Mouse (Mus musculus) kidney, adult 9 months (tissue): Measurements from ENCODE around the gene Rnf183.
A peak's percentile ranks its signal among the peaks of the same experiment; 100 is the strongest.

ENCODE experiments used
- DNase-seq: peaks from one replicate; pipeline ENCODE4 v3.0.0; 2022

Gene Rnf183

DNA sequence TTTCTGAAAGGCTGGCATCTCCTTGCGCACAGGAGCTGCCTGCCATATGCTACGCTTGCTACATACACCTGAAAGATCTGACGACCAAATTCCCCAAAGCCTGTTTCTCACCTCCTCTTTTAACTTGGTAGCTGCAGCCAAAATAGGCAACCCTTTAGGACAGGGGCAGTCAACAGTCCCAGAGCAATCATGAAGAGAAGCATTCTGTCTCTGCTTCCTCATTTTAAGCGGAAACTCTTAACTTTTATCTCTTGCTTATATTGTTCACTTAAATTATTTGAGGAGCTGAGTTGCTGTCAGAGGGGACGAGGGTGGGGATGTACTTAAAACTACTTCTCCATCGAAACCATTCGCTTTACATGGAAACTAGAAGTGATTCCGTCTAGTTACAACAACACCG is 5.4 kb downstream of the Rnf183 start:
- no peak for DNase-seq

DNA sequence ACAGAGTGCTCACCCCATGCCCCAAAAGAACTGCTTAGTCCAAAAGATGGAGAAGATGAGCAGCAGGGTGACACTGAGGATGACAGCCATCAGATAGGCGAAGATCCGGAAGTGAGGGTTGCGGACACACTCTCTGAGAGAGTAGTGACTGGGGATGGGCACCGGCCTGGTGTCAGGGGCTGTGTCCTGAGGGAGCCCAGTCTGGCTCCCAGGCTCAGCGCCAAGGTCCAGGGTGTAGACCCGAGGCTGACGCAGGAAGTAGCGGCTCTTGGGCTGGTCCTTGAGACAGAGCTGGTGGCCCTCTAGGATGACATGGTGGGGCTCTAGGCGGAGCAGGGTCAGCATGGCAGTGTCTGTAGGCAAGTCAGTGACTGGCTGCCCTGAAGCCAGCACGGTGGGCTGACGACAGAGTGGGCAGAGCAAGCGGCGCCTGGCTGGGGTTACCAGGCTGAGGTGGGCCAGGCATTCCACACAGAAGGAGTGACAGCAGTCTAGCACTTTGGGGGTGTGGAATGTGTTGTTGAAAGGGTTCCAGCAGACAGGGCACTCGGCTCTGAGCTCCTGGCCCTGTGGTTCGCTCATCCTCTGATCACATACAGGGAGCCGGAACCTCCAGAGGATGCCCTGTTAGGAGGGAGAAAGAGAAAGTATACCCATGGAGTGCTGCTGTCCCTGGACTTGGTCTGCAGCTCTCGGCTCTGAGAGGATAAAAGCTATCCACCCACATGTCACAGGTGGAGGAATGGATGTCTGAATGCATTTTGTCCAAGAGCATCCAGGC is 6.9 kb downstream of the Rnf183 start:
- DNase-seq, result no peak

DNA sequence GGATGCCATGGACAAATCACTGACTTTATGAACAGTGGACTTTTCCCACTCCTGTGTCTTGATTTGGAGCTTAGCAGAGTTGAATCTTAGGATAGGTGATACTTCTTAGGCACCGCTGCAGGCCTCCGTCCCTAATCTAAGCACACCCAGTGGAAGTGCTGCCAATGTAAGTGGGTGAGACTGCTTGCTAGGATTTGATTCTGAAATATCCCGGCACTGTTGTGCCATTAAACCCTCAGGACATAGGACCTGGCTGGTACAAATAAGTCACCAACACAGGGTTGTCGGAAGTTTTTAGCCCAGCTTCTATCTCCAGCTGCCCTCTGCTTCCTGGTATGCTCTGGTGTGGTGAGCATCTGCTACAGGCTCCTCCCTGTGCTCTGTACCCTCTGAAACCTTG is 9.2 kb downstream of the Rnf183 start:
- no peak for DNase-seq

DNA sequence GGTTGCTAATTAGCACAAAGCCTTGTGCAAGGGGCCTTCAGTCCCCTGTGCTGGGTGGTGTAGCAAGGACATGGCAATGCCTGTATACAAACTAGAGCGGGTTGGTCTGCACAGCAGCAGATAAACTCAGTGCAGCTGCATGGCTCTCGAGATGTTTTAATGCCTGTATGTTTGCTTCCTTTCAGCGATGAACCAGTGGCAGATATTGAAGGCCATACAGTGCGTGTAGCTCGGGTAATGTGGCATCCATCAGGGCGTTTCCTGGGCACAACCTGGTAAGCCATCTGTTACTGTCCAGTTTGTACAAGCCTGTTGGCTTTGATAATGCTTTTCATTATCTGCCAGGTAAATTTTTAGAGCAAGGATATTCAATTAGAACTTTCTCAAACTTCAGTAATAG is 16.0 kb downstream of the Rnf183 start:
- DNase-seq, result no peak

DNA sequence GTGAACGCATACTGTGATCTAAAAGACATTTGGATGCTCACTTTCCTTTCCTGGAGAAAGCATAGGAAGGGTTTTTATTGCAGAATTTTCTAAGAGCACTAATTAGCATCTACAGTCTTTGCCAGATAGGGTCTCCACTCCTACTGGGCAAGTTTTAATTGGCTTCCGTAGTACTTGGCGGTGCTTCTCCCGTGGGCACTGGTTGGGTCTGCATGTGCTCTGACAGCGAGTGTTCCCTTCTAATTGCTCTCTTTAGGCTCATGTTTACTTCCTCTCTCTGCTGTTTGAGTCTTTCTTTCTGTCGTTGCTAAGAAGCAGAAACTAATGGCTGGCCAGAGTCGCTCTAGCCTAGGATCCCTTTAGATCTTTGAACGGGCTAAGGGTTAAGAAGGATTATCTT is 16.6 kb downstream of the Rnf183 start:
- no peak for DNase-seq

DNA sequence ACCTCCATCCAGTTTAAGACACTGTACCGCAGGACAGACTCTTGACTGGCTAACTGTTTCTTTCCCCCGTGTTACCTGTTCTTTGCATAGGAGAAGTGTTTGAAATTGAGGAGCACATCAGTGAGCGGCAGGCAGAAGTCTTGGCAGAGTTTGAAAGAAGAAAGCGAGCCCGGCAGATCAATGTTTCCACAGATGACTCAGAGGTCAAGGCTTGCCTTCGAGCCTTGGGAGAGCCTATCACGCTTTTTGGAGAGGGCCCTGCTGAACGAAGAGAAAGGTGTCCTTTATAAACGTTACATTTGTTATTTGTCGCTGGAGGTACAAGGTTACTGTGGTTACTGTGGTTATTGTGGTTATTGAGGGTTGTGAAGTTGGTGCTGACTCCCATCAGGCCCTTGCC is 23.4 kb downstream of the Rnf183 start:
- DNase-seq, result no peak

DNA sequence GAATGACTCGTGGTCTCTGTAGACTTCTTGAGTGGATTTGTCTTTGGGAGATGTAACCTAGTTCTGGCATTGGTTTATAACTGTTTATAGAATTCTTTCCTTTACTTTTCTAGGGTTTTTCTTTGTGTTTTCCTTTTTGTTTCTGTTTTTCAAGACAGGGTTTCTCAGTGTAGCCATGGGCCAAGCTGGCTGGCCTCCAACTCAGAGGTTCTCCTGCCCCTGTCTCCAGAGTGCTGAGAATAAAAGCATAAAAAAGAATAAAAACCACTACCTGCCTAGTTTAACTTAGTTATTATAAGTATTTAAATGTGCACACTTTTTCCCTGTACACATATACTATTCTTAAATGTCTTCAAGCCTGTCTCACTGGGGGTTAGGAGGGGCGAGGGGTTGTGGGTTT is 24.7 kb downstream of the Rnf183 start:
- DNase-seq, result no peak

DNA sequence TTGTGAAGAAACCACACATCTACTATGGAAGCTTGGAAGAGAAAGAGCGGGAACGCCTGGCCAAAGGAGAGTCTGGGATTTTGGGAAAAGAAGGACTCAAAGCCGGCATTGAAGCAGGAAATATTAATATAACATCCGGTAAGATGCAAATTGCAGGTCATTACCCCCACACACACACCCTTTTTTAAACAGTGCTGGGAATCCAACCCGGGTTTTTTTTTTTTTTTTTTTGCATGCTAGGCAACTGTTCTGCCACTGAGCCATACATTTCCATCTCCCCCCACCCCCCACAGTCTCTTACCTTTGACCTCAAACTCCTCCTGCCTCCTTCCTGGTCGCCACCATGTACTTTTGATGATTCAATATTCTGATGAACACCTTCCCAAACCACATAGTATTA is 25.4 kb downstream of the Rnf183 start:
- DNase-seq, result no peak

DNA sequence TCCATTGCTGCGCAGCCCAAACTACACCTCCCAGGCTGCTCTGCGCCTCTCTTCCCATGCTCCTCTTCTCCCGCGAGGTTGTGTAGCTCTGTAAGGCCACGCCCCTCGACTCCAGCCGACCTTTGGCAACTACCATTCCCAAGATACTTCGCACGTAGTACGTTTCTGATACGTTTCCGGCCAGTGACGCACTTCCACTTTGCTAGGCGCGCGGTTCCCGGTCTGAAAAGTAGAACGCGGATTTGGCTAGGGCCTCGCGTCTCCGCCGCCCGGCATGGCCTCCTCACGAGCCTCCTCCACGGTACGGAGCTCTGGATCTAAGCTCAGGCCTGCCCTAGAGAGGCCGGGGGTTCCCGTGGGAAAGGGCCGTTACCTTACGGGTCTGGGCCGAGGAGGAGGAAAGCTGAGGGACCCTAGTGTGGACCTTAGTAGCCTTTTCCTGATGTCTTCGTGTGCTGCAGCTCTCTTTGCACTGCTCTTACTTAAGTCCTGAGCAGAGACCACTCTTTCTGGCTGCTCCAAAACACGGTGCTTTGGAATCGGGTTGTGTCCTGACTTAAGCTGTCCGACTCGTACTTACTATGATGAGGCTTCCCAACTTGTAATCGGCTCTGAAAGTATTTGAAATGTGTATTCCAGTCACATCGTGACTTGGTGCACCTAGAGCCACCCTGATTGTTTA is 26.3 kb downstream of the Rnf183 start, which contains the start of the genes Cdc26 and Prpf4:
Gene Cdc26 (minus strand): TSS at position 42 of the 682 bp plus-strand sequence.
Gene Prpf4 (plus strand): TSS at position 197 of the 682 bp plus-strand sequence.
- DNase-seq, result peak; percentile 99

DNA sequence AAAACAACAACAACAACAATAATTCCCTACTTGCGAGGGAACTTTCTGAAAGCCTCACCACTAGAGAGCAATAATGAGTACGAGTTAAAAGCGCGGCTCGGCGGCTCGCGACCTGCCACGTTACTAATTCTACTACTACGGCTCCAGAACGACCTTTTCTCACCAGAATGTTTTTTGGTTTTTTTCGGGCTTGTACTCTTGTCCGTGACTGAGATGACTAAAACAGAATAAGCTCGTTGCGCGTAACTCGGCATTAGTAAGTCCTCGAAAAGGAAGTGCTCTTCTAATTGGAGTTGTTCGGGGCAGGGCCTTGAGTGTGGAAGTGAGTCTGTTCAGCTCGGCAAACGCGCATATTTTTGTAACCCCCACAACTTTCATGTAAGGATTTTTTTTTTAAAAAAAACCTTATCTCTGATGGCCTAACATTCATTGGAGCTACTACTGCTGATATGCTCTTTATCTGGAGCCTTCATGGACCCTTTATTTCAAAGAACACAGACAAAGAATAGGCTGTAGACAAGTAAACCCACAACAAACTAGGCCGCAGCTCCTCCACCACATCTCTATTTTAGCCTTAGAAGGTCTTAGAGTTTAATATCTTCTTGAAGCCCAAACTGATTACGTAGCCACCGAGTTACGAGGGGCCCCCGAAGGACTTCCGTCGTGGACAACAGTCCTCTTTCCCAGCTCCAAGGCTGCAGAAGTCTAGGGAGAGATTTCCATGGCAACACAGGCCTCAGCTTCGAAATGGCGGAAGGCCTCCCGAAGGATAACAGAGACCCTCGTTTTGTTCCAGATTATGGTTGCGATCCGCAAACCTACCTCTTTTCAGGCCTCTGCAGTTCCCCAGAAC is 27.1 kb downstream of the Rnf183 start:
- DNase-seq, result peak; percentile 76

DNA sequence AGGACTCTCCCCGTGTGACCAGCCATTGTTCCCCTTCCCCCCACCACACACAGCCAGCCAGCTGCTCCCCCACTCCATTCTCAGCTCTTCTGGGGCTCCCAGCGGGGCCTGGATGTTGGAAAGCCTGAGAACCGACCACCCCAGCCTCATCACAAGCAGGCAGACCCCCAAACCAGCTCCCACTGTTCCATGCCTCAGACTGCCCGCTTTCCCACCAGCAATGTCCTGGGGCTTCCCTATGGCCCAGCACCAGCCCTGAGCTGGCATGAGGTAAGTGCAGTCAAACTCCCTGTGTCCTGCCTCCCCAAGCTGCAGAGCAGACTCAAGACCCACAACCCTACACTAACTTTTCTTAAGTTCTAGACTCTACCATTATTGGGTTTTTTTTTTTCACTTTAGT is 28.9 kb downstream of the Rnf183 start:
- DNase-seq, result no peak

DNA sequence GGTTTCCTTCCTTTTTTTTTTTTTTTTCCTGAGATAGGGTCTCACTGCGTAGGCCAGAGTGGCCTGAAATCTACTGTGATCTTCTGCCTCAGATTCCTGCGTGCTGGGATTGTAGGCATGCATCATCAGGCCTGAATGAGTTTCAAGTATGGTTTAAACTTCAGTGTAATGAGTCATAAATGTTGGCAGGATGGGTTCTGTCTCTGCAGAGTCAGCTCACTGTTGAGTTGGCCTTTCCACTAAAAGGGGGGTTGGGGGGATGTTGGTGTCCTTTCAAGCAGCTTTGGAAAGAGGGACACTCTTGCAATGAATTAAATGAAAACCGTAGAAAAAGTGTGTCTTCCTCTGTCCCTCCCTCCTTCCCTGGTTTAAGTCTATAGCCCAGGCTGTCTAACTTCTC is 36.1 kb downstream of the Rnf183 start:
- no peak for DNase-seq

DNA sequence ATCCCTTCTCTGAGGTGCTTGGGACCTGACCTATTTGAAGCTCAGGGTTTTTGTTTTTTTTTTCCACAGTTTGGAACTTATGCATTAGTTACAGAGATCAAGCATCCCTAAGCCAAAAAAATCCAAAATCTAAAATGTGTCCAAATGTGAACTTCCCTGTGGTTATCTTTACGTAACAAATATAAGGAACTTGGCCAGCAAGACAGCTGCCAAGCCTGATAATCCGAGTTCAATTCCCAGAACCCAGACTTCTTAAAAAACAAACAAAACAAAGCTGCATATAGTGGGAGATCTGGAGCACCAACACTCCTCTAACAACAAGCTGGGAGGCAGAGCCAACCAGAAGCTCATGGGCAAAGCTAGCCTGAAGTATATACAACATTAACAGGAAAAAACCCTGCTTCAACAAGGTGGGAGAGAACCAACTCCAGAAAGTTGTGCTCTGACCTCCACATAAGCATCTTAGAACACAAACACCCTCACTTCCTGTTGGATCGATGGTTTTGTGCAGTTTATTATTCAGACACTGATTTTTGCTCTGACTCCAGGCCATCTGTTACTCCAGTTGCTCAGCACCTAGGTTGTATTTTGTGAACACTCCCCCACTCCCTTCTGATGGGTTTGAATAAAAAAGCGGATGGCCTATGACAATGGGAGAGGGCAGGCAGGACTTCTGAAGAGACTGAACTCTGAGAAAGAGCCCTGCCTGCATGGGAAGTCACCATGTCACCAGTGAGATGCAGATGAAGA is 37.3 kb downstream of the Rnf183 start:
- no peak for DNase-seq

DNA sequence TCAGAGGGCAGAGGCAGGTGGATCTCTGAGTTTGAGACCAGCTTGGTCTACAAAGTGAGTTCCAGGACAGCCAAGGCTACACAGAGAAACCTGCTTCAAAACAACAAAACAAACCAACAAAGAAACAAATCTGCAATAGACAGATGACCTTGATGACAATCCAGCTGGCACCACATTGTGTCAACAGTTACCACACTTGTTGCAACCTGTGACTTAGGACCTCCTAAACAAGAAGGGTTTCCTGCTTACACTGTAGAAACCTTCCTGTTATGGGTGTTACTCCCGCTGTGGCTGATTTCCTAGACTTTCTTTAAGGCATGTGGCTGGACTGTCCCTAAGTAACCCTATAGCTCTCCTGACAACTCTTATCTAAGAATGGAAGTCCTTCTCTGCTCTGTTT is 39.2 kb downstream of the Rnf183 start:
- no peak for DNase-seq

DNA sequence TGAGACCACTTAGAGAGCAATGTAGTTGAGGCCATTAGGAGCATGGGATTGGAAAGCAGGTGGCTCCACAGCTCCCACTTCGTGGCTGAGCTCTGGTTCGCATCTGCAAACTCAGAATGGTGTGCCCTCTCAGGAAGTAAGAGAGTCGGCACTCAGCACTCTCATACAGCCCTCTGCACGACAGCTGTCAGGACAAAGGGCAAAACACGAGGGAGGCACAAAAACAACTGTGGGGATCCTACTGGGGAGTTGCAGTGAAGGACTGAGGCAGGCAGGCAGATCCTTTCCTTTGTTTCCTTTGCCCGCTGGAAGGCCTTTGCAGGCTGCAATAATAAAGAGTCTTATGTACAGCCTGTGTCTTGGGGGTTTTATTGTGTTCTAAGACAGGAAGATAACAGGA is 41.6 kb downstream of the Rnf183 start:
- DNase-seq, result peak; percentile 31

DNA sequence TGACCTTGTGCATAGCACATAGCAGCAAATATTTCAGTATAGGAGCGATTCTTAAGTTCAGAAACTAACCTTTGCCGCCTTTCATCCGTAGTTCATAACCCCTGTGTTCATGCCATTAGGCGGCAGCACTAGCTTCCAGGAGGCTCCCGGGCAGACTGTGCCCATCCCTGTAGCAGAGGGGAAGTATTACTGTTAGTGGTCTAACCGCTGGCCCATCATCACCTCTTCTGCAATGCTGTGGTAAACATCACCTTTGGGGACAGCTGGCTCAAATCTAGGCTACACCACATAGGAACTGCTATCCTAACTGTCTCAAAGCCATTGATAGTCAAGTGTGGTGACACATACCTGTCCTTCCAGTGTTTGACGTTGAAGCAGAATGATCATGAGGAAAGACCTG is 43.2 kb downstream of the Rnf183 start:
- DNase-seq, result no peak

DNA sequence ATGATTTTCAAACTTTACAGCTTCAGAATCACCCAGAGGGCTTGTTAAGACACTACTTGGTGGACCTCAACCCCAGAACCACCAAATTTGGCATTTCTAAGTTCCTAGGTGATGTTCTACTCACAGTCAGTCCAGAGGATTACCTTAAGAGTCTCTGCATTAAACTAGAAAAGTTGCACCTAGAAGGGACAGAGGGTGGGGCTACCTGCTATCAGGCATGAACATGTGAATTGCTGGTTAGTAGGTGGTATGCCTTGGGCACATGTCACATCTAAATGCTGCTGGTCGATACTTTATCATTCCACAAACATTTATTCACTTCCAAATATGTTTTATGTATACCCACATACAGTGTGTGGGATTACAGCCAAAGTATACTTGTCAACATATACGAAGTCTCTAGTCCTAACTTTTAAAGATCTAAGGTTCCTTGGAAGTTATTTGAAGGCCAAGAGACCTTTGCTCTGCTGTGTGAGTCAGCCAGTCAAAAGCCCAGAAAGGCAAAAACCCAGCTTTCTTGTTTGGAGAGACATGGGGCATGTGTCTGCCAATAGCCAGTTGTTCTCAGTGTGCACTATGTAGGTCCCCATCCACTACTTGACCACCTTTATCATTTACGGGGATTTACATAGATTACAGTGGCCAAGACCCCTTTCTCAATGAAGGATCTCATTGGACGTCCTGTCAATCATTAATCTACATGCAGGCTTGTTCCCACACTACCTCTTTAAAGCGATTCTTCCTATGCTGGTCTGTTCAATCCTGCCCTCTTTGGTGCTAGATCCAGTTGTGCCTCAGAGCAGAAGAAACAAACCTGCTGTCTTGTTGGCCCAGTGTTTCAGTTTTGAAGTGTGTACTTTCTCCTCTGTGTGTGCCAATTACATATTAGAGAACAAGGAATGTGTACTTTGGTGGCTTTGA is 45.2 kb downstream of the Rnf183 start:
- peak; percentile 59 for DNase-seq

DNA sequence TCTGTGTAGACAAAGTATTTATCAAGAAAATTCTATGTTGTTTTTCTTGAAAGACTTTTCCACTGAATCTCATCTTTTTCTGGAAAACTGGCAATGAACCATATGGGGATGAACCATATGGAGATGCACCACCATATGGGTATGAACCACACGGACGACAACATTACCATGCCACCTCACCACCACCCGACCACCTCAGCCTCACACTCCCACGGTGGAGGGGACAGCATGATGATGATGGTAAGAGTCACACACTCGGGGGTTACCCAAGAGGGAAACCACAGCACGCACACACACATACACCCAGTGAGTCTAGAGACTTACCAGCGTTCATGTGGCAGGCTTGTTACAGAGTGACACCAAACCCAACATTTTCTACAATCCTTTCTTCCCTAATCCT is 49.6 kb downstream of the Rnf183 start:
- no peak for DNase-seq

DNA sequence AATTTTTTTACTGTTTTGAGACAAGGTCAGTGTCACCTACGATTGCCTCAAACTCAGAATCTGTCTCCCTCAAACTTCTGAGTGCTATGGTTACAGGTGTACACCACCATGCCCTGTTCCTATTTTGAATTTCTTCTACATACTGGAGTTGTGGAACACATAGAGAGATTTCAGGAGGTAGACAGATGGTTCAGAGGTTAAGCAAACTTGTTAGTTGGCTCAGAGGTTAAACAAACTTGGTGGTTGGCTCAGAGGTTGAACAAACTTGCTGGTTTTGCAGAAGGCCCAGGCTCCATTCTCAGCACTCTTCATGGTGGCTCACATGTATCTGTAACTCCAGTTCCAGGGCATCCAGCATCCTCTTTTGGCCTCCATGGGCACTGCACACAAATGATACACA is 50.9 kb downstream of the Rnf183 start:
- DNase-seq, result no peak

DNA sequence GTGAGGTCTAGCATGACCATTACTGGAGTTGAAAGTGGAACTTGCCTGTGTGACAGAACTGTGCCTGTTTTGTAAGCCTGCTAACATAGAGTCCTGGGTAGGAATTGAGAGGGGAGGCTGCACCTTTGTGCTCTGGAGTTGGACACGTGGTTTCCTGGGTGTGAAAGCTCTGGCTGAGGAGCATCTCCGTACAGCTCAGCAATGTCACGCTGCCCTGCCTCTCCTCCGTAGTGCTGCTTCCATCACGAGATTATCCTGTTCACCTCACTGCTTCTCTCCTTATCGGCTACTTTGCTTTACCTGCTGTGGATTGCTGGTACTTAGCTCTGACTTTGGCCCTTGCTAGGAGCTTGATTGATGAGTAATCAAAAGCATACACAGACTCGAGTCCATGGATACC is 51.3 kb downstream of the Rnf183 start:
- no peak for DNase-seq

DNA sequence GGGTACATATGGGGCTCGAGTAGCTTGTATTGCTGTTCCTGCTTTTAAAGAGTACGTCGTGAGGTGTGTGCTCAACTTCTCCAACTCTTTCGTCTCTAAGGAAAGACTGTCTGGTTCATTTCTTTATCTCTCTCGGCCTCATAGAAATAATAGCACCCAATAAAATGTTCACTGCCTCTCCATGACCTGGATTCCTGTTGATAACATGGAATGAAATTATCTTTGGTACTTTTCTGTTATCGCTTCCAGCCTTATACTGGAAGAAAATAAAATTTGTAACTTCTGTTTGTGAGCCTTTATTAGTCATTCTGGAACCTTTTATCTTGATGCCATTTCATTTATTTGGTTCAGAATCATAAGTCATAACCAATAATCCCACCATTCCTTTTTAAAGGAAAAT is 51.8 kb downstream of the Rnf183 start:
- no peak for DNase-seq
